Mouse (Mus musculus): Measurements from ENCODE around the gene Cyren.

The Cyren gene

GRCm38 (mm10) chr6:34896168-34896780 is 18.4 kb upstream of the Cyren start:
- no peak for DNase-seq

GRCm38 (mm10) chr6:34895569-34895968 is 17.7 kb upstream of the Cyren start:
- DNase-seq = no peak

GRCm38 (mm10) chr6:34889185-34889584 is 11.3 kb upstream of the Cyren start:
- DNase-seq = no peak

GRCm38 (mm10) chr6:34887131-34887850 is 9.4 kb upstream of the Cyren start:
- DNase-seq = peak; percentile 90

GRCm38 (mm10) chr6:34884724-34885123 is 6.9 kb upstream of the Cyren start:
- DNase-seq = no peak

GRCm38 (mm10) chr6:34879911-34880475 is 2.1 kb upstream of the Cyren start:
- peak; percentile 68 for DNase-seq

GRCm38 (mm10) chr6:34879101-34879740 is 1.4 kb upstream of the Cyren start:
- no peak for DNase-seq

GRCm38 (mm10) chr6:34876835-34877156 is 1.1 kb downstream of the Cyren start:
- no peak for DNase-seq

GRCm38 (mm10) chr6:34875966-34876834 is 1.7 kb downstream of the Cyren start:
- DNase-seq = no peak

- no peak for DNase-seq
Measured at GRCm38 (mm10) chr6:34875268-34875761, 2.5 kb downstream of the Cyren start.

- no peak for DNase-seq
Measured at GRCm38 (mm10) chr6:34874101-34874921, 3.5 kb downstream of the Cyren start.

- DNase-seq = no peak
Measured at GRCm38 (mm10) chr6:34872871-34873270, 5.0 kb downstream of the Cyren start.

GRCm38 (mm10) chr6:34871929-34872328 is 5.9 kb downstream of the Cyren start:
- no peak for DNase-seq

GRCm38 (mm10) chr6:34870724-34871123 is 7.1 kb downstream of the Cyren start:
- DNase-seq = no peak

GRCm38 (mm10) chr6:34870136-34870535 is 7.7 kb downstream of the Cyren start:
- DNase-seq = no peak

- DNase-seq = no peak
Measured at GRCm38 (mm10) chr6:34869225-34869915, 8.5 kb downstream of the Cyren start.

GRCm38 (mm10) chr6:34868507-34869217 is 9.2 kb downstream of the Cyren start:
- no peak for DNase-seq

GRCm38 (mm10) chr6:34867995-34868350 is 9.9 kb downstream of the Cyren start:
- DNase-seq = no peak

- DNase-seq = no peak
Measured at GRCm38 (mm10) chr6:34867301-34867994, 10.4 kb downstream of the Cyren start.

- peak; percentile 70 for DNase-seq
Measured at GRCm38 (mm10) chr6:34866786-34867185, 11.1 kb downstream of the Cyren start.
